Mouse (Mus musculus): ENCODE measurements around the gene Magea10.

The Magea10 gene

DNA sequence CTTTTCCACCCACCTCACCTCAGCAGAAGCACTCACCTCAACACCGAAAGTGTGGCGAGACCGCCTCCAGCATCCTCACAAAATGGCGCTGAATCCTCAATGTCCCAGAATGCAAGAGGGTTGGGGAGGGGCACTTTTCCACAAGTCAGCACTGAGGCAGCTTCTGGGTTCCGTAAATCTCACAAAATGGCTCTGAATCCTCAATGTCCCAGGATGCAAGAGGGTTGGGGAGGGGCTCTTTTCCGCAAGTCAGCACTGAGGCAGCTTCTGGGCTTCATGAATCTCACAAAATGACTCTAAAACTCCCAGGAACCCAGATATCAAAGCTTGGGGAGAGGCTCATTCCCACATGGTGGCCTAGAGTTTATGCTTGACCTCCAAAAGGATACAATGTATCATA, at the start of gene Magea10:
Magea10 (minus strand) TSS at position 101 of the 400 bp plus-strand sequence.
- no peak for DNase-seq (ENCODE audit: inconsistent ontology term)

DNA sequence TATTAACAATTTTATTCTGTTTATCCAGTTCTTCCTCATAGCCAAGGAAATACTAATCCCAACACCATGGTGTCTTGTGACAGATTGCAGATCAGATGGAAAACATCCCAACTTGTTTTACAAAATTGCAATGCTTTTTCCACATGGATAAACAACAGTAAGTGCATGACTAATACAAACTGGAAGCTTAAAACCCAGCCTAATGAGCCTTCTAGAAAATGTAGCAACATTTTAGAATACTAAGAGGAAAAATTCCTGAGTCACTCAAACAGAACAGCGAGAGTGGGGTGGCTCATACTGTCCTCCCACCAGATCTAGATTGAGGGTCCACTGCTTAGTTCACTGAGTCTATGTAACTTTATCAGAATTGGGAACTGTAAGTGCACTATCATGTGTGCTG, 4.7 kb downstream of the Magea10 start:
- DNase-seq (ENCODE audit: inconsistent ontology term), result peak; percentile 64

Measured in Muller cell, postnatal 12 days (primary cell).